Mouse (Mus musculus) brain, embryonic 14.5 days (tissue): ENCODE data around the gene Ubr4. TPM values are rescaled to one million over a fixed set of nuclear protein-coding genes. Genes with fewer than 3 reads are reported as not detected.
"Not testable (repeated sequence)": the region's sequence is repeated elsewhere in the genome, so short reads cannot be mapped to it uniquely, and the experiment has no call there.

Experiments used
- DNase-seq: peaks from one replicate; pipeline ENCODE4 v3.0.0-alpha.2; 2011; ENCODE audit warnings: low read depth
- CTCF ChIP-seq: fragments of 200-500 bp; IDR thresholded peaks from 2 replicates; pipeline ENCODE4 v1.5.1; 2012; ENCODE audit warnings: inconsistent platforms, mild to moderate bottlenecking, moderate library complexity, borderline replicate concordance; ENCODE audit not compliant: insufficient read depth, insufficient read length; ENCODE audit errors: extremely low read depth
- POLR2A ChIP-seq: fragments of 200-500 bp; IDR thresholded peaks from 2 replicates; pipeline ENCODE4 v1.6.1; 2012; ENCODE audit warnings: mild to moderate bottlenecking, inconsistent platforms, borderline replicate concordance; ENCODE audit not compliant: poor library complexity, insufficient read depth, insufficient read length, severe bottlenecking; ENCODE audit errors: extremely low read depth
- polyA plus RNA-seq: library from polyadenylated mRNA; depleted of rRNA; stranded (reverse); fragments of >200 nt; gene quantifications from 2 replicates; pipeline ENCODE4 v1.2.3, GENCODE M21; 2012; rRNA removed

Gene Ubr4
- polyA plus RNA-seq, 1 experiment, result 228 TPM

DNA sequence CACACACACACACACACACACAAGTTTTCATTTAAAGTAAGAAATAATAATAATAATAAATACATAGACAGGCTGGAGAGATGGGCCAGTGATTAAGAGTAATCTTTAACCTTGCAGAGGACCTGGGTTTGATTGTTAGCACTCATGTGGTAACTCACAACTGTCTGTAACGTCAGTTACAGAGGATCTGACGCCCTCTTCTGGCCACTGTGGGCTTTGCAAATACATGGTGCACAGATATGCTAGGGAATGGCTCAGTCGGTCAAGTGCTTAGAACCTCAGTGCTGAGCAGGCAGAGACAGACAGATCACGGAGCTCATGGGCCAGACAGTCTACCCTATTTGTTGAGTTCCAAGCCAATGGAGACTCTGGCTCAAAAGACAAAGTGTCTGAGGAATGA, 153.3 kb downstream of the Ubr4 start:
- DNase-seq, result no peak
- TF ChIP-seq CTCF, result no peak

- TF ChIP-seq CTCF, result no peak
- TF ChIP-seq POLR2A, result no peak
- DNase-seq, result no peak
Observed at GRCm38 (mm10) chr4:139506727-139507126, 154.3 kb downstream of the Ubr4 start.

GRCm38 (mm10) chr4:139509069-139509468, 156.7 kb downstream of the Ubr4 start:
- DNase-seq, result no peak
- TF ChIP-seq POLR2A (no peak), CTCF (no peak)

GRCm38 (mm10) chr4:139511557-139511956, 159.1 kb downstream of the Ubr4 start:
- TF ChIP-seq CTCF (no peak), POLR2A (no peak)

GRCm38 (mm10) chr4:139512985-139513384, 160.6 kb downstream of the Ubr4 start:
- DNase-seq, result no peak
- TF ChIP-seq POLR2A (no peak), CTCF (no peak)

More at GRCm38 (mm10) chr4:139511557-139511956, 159.1 kb downstream of the Ubr4 start:
- DNase-seq, result no peak

DNA sequence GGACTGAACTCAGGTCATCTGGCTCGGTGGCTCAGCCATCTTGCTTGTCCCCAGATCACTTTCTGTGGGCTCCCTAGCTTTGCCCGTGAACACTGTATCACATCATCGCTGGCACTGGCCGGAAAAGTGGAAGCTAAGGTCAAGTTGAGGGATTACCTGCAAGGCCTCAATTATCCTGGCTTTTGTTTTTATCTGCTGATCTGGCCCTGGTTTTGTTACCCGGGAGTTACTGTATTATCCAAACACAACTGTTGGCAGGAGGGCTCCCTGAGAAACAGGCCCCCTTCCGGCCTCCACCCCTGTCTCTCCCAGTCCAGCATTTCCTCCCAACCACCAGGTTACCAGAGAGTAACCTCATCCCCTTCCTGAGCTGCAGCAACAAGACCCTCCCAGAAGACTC, 166.8 kb downstream of the Ubr4 start:
- no peak for DNase-seq
- no peak for TF ChIP-seq CTCF
- TF ChIP-seq POLR2A, result no peak

GRCm38 (mm10) chr4:139521926-139522325, 169.5 kb downstream of the Ubr4 start:
- TF ChIP-seq CTCF, result no peak
- no peak for TF ChIP-seq POLR2A
- no peak for DNase-seq

DNA sequence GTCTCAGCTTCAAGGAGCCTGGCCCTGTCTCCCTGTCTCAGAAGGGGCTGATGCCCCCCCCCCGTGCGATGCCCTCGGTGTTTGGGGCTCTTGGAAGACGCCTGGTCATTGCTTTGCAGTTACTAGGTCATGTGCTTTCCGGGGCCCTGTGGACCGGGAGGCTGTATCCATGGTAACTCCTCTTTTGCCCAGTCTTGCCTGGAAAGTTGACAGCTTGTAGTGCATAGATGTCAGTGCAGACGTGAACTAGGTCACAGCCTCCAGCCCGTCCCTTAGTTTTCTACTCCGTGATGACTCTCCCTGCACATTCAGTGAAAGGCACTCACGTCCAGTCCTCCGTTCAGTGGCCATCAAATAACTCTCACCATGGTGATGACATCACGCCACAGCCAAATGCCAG, 174.1 kb downstream of the Ubr4 start:
- peak; percentile 29 for DNase-seq
- no peak for TF ChIP-seq CTCF
- TF ChIP-seq POLR2A, result no peak

- DNase-seq, result not testable (repeated sequence)
Observed at GRCm38 (mm10) chr4:139530248-139530647, 177.8 kb downstream of the Ubr4 start, which contains the start of gene Iffo2. Iffo2 (plus strand) TSS chr4:139530548.

GRCm38 (mm10) chr4:139532081-139532480, 179.7 kb downstream of the Ubr4 start:
- TF ChIP-seq POLR2A (no peak), CTCF (no peak)
- DNase-seq, result no peak

DNA sequence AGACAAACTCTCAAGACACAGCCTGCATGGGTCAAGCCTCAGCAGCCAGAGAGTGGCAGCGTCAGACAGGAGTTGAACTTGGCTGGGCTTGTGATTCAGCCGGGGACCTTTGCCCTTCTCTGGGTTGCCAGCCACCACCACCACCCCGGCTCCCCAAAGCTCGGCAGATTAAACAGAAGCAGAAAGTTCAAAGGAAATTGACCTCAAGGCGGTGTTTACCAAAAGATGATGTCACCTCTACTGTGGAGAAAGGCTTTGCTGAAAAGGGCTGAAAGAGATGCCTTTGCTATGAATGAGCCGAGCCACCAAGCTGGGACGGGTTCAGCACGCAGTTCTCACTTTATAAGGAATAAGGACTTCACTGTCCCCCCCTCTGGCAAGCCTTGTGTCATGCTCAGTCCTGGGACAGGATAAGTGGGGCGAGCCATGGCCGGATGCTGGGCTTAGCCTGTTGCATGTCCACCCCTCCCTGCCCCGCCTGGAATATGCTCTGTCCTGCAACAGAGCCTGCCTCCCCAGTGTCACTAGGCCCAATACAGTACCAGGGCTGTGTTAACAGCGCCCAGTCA, 182.8 kb downstream of the Ubr4 start:
- TF ChIP-seq CTCF (no peak), POLR2A (no peak)
- DNase-seq, result peak; percentile 51

GRCm38 (mm10) chr4:139535719-139536118, 183.3 kb downstream of the Ubr4 start:
- no peak for TF ChIP-seq POLR2A
- TF ChIP-seq CTCF, result no peak
- DNase-seq, result no peak

DNA sequence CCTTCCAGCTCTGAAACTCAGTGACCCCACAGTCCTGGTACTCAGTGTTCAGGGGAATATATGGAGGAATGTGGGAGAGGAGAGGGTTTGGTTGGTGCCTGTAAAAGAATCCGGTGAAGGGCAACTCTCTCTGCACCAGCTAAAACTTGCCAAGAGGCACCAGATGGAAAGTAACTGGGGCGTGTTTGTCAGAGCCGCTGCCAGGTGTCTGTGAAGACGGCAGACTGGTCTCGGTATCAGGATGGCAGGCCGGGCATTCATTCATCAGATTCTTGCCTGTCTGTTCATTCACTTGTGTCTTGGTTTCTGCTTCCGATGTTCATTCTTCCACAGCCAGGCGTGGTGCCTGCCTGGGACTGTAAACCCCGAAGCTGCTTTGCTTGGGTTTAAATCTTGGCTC, 184.3 kb downstream of the Ubr4 start:
- TF ChIP-seq POLR2A (no peak), CTCF (no peak)
- peak; percentile 53 for DNase-seq

Other genes with a start within 250 kb of the Ubr4 start
- gene Minos1, start 221.5 kb upstream of the Ubr4 start, polyA plus RNA-seq, result 115 and 144 TPM in 2 replicates
- gene Capzb, start 159.7 kb upstream of the Ubr4 start, polyA plus RNA-seq, result 138 and 186 TPM in 2 replicates
- gene Pqlc2, start 41.9 kb upstream of the Ubr4 start, polyA plus RNA-seq, result 21.7 and 27.3 TPM in 2 replicates
- gene Akr7a5, start 41.9 kb upstream of the Ubr4 start, polyA plus RNA-seq, result 16.5 and 22.4 TPM in 2 replicates
- gene Mrto4, start within 50 bp of the Ubr4 start, polyA plus RNA-seq, result 56.6 and 62.0 TPM in 2 replicates
- gene Emc1, start within 50 bp of the Ubr4 start, polyA plus RNA-seq, result 48.1 and 56.0 TPM in 2 replicates
- 5.6 and 11.0 TPM in 2 replicates for gene Iffo2, start 177.9 kb downstream of the Ubr4 start, polyA plus RNA-seq